Comparison of ENCODE assay signal across 32 mouse cellular contexts in the genomic region with DNA sequence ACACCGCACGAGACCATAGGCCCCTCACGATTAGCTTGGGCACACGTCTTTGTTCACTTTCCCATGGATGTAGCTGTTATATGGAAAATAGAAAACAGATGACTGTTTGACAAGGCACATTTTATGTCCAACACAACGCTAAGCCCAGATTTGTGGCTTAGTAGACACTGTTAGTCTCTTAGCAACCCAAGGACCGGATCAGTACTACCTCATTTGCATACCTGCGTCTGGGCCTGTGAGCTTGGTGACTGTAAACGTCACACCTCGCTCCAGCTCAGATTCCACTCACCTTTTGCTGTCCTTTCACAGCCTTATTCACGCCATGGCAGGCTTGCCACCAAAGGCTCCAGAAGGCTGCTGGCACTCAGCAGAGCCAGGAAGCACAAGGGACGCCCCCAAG. TPM values are rescaled to one million over a fixed set of nuclear protein-coding genes. Genes with fewer than 3 reads are reported as not detected.
DNase-seq lines count a peak whose midpoint lies in the region; ATAC-seq and TF ChIP-seq lines count a peak whose summit lies in the region.
"Had no signal": no experiment of that assay in that cellular context is flagged by ENCODE, and none has a peak within 500 bp of the region (broad histone marks: within the 10 kb centered on the region; RNA-seq: fewer than 3 reads in every experiment).

No protein-coding gene starts in this region.

- no peak for TF ChIP-seq POLR2A in CH12.LX (IDR thresholded peaks at IDR 0.05; ENCODE audit: low read depth, low read length)

- H3K4me3 ChIP-seq in intestine, postnatal 0 days (ENCODE audit: low read depth, low read length) = no peak overlapping the region
- no peak overlapping the region for H3K4me3 ChIP-seq in intestine, embryonic 15.5 days (replicated peaks)
- peak overlapping the region in 1 of 3 experiments; percentile 27 for H3K4me3 ChIP-seq in CH12.LX (replicated peaks in 1 of 3; ENCODE audit: low read depth in 2 of 3, low read length in 2 of 3, poor library complexity in 1 of 3)
- no peak overlapping the region for H3K4me3 ChIP-seq in embryonic facial prominence, embryonic 13.5 days
- no peak overlapping the region for H3K4me3 ChIP-seq in limb, embryonic 13.5 days
- H3K4me3 ChIP-seq: forebrain, embryonic 15.5 days; heart, adult 2 months; heart, embryonic 13.5 days; hindbrain, embryonic 12.5 days; left cerebral cortex, adult 2 months; liver, embryonic 12.5 days had no signal

- no peak for TF ChIP-seq RAD21 in CH12.LX (IDR thresholded peaks at IDR 0.05; ENCODE audit: low read depth, low read length)

- H3K9ac ChIP-seq in intestine, postnatal 0 days (ENCODE audit: low read depth, low read length) = no peak overlapping the region
- no peak overlapping the region for H3K9ac ChIP-seq in intestine, embryonic 15.5 days
- H3K9ac ChIP-seq in CH12.LX (ENCODE audit: insufficient read depth, low read depth) = peak overlapping the region; percentile 1; the same call in 1 of the 2 replicates
- no peak overlapping the region for H3K9ac ChIP-seq in embryonic facial prominence, embryonic 13.5 days
- no peak overlapping the region for H3K9ac ChIP-seq in limb, embryonic 13.5 days
- H3K9ac ChIP-seq: forebrain, embryonic 15.5 days; heart, embryonic 13.5 days; hindbrain, embryonic 12.5 days; liver, embryonic 12.5 days had no signal

- H3K27me3 ChIP-seq in intestine, postnatal 0 days (replicated peaks; ENCODE audit: control insufficient read depth, insufficient read depth, low read length) = no peaks in the 10 kb centered on the region
- no peaks in the 10 kb centered on the region for H3K27me3 ChIP-seq in intestine, embryonic 15.5 days (replicated peaks)
- H3K27me3 ChIP-seq in CH12.LX (replicated peaks) = no peaks in the 10 kb centered on the region
- H3K27me3 ChIP-seq in embryonic facial prominence, embryonic 13.5 days = no peaks in the 10 kb centered on the region
- H3K27me3 ChIP-seq in limb, embryonic 13.5 days = no peaks in the 10 kb centered on the region
- H3K27me3 ChIP-seq: forebrain, embryonic 15.5 days; heart, embryonic 13.5 days; hindbrain, embryonic 12.5 days; liver, embryonic 12.5 days had no signal

- no peak overlapping the region for H3K27ac ChIP-seq in intestine, postnatal 0 days (ENCODE audit: low read depth, low read length)
- H3K27ac ChIP-seq in intestine, embryonic 15.5 days = no peak overlapping the region
- H3K27ac ChIP-seq in CH12.LX (ENCODE audit: insufficient read depth, low read depth) = no peak overlapping the region
- H3K27ac ChIP-seq in embryonic facial prominence, embryonic 13.5 days = no peak overlapping the region
- peak overlapping the region; percentile 48; the same call in 1 of the 2 replicates for H3K27ac ChIP-seq in limb, embryonic 13.5 days
- H3K27ac ChIP-seq: forebrain, embryonic 15.5 days; heart, adult 2 months; heart, embryonic 13.5 days; hindbrain, embryonic 12.5 days; left cerebral cortex, adult 2 months; liver, embryonic 12.5 days had no signal

- peak; percentile 45 for ATAC-seq in intestine, postnatal 0 days
- ATAC-seq in intestine, embryonic 15.5 days = no peak
- no peak for ATAC-seq in embryonic facial prominence, embryonic 13.5 days (ENCODE audit: insufficient number of reproducible peaks, insufficient read depth, low FRiP score, low TSS enrichment, low read depth)
- ATAC-seq in limb, embryonic 13.5 days (ENCODE audit: low FRiP score, low read depth) = peak; percentile 51; the same call in 1 of the 2 replicates
- ATAC-seq: forebrain, embryonic 15.5 days; liver, embryonic 12.5 days had no signal

- 63% methylated on average over 11 of the region's 11 CpGs for WGBS in intestine, postnatal 0 days
- 68% methylated on average over 11 of the region's 11 CpGs for WGBS in intestine, embryonic 15.5 days
- 39% methylated on average over 11 of the region's 11 CpGs for WGBS in embryonic facial prominence, embryonic 13.5 days
- WGBS in limb, embryonic 13.5 days = 23% methylated on average over 11 of the region's 11 CpGs

- TF ChIP-seq CTCF in intestine, postnatal 0 days (IDR thresholded peaks at IDR 0.05; ENCODE audit: low read depth) = no peak
- TF ChIP-seq CTCF in CH12.LX (conservative IDR thresholded peaks at IDR 0.05 in 1 of 2, IDR thresholded peaks at IDR 0.05 in 1 of 2; ENCODE audit: low read depth in 2 of 2, low read length in 2 of 2) = no peak

- DNase-seq in CH12.LX (ENCODE audit: extremely low read depth) = peak; percentile 37
- no peak for DNase-seq in left cerebral cortex, adult 9 months (ENCODE audit: low spot score in 2 of 2)
- DNase-seq in frontal cortex, postnatal 14 days (ENCODE audit: low spot score in 2 of 2) = no peak
- no peak for DNase-seq in ovary, postnatal 14 days (ENCODE audit: low spot score)
- DNase-seq: adrenal gland, adult 2 months; cerebellum, adult 11-12 months; cerebellum, postnatal 10 days; gastrocnemius, postnatal 36 days; heart, adult 2 months; kidney, adult 18-20 months; kidney, postnatal 4 days; layer of hippocampus, adult 9-11 months; left cerebral cortex, postnatal 4 days; right cerebral cortex, postnatal 14 days; spleen, adult 18-20 months; thymus, adult 2 months had no signal

- in situ Hi-C loops in CH12.LX (cut with MboI; ENCODE audit: low pct_ligation_motif_present, low pct_unique_long_range_greater_than_20kb, low sequenced_read_pairs) = no loop called here

- no peaks in the 10 kb centered on the region for H3K9me3 ChIP-seq in intestine, postnatal 0 days (ENCODE audit: control insufficient read depth)
- no peaks in the 10 kb centered on the region for H3K9me3 ChIP-seq in intestine, embryonic 15.5 days
- no peaks in the 10 kb centered on the region for H3K9me3 ChIP-seq in CH12.LX (replicated peaks; ENCODE audit: low read length)
- H3K9me3 ChIP-seq in embryonic facial prominence, embryonic 13.5 days = no peaks in the 10 kb centered on the region
- no peaks in the 10 kb centered on the region; the same call in 1 of the 2 replicates for H3K9me3 ChIP-seq in limb, embryonic 13.5 days
- H3K9me3 ChIP-seq: forebrain, embryonic 15.5 days; hindbrain, embryonic 12.5 days; liver, embryonic 12.5 days had no signal

- no peaks in the 10 kb centered on the region for H3K36me3 ChIP-seq in intestine, postnatal 0 days (ENCODE audit: control insufficient read depth, insufficient read depth)
- no peaks in the 10 kb centered on the region for H3K36me3 ChIP-seq in intestine, embryonic 15.5 days
- no peaks in the 10 kb centered on the region for H3K36me3 ChIP-seq in CH12.LX (replicated peaks in 1 of 2; ENCODE audit: control insufficient read depth in 1 of 2, insufficient read depth in 1 of 2, low read length in 1 of 2)
- H3K36me3 ChIP-seq in embryonic facial prominence, embryonic 13.5 days = no peaks in the 10 kb centered on the region
- H3K36me3 ChIP-seq in limb, embryonic 13.5 days = no peaks in the 10 kb centered on the region
- H3K36me3 ChIP-seq: forebrain, embryonic 15.5 days; heart, embryonic 13.5 days; hindbrain, embryonic 12.5 days; liver, embryonic 12.5 days had no signal

- H3K4me2 ChIP-seq in intestine, postnatal 0 days (replicated peaks; ENCODE audit: low read depth) = peak overlapping the region; percentile 41; the same call in 1 of the 2 replicates
- no peak overlapping the region for H3K4me2 ChIP-seq in intestine, embryonic 15.5 days (replicated peaks)
- H3K4me2 ChIP-seq in CH12.LX (ENCODE audit: insufficient read depth, low read depth, poor library complexity, severe bottlenecking) = peak overlapping the region; percentile 90
- H3K4me2 ChIP-seq in embryonic facial prominence, embryonic 13.5 days = peak overlapping the region; percentile 21; the same call in 1 of the 2 replicates
- H3K4me2 ChIP-seq in limb, embryonic 13.5 days (replicated peaks) = peak overlapping the region; percentile 20
- H3K4me2 ChIP-seq: forebrain, embryonic 15.5 days; heart, embryonic 13.5 days; hindbrain, embryonic 12.5 days; liver, embryonic 12.5 days; midbrain, embryonic 11.5 days had no signal

- no peaks in the 10 kb centered on the region for H3K79me2 ChIP-seq in CH12.LX (replicated peaks; ENCODE audit: control insufficient read depth, extremely low read depth, insufficient read depth, poor library complexity, severe bottlenecking)

- 0 out of 2 replicates have a peak, but pooled peaks cover 4% of the 10 kb centered on the region for H3K4me1 ChIP-seq in intestine, postnatal 0 days (replicated peaks; ENCODE audit: control insufficient read depth, insufficient read depth, low read length)
- peaks cover 8% of the 10 kb centered on the region for H3K4me1 ChIP-seq in intestine, embryonic 15.5 days (replicated peaks)
- H3K4me1 ChIP-seq in CH12.LX (ENCODE audit: control insufficient read depth in 1 of 2, insufficient read depth in 2 of 2) = peaks cover 0 to 11% of the 10 kb centered on the region in 2 experiments; a peak in 3 of 4 replicates
- H3K4me1 ChIP-seq in embryonic facial prominence, embryonic 13.5 days = peaks cover 22% of the 10 kb centered on the region
- H3K4me1 ChIP-seq in limb, embryonic 13.5 days = peaks cover 17% of the 10 kb centered on the region
- H3K4me1 ChIP-seq: forebrain, embryonic 15.5 days; hindbrain, embryonic 12.5 days had no signal

- no peak for TF ChIP-seq EP300 in CH12.LX (IDR thresholded peaks at IDR 0.05; ENCODE audit: low read length)

- dilution Hi-C loops in CH12.LX (cut with MboI; ENCODE audit: extremely low pct_ligation_motif_present, extremely low pct_unique_long_range_greater_than_20kb, low sequenced_read_pairs) = no loop called here

RNA-seq across cellular contexts. Expression of gene Hist1h2ba, which starts 3.1 kb away (rescaled TPM):
- not detected in 2 replicates for polyA plus RNA-seq in intestine, postnatal 0 days (2015; fragmentation: Nextera tagmentation; extraction: Ambion mirVana)
- polyA plus RNA-seq in intestine, embryonic 15.5 days (2015; fragmentation: Nextera tagmentation; extraction: Ambion mirVana) = not detected in 2 replicates
- total RNA-seq in CH12.LX (2012; rRNA removed) (not detected in 2 replicates), CH12.LX (2014; rRNA removed) (not detected in 2 replicates)
- polyA plus RNA-seq in CH12.LX (2012; ENCODE audit: insufficient read length, low read depth) = not detected in 2 replicates
- not detected in 2 replicates for polyA plus RNA-seq in embryonic facial prominence, embryonic 13.5 days (2015; fragmentation: Nextera tagmentation; extraction: Ambion mirVana)
- polyA plus RNA-seq in limb, embryonic 13.5 days (2015; fragmentation: Nextera tagmentation; extraction: Ambion mirVana) = not detected in 2 replicates
- total RNA-seq: adrenal gland, adult 2 months; adrenal gland, postnatal 4 days; gastrocnemius, postnatal 36 days; heart, adult 2 months; heart, postnatal 25 days; left cerebral cortex, adult 2 months; left cerebral cortex, postnatal 4 days; midbrain, postnatal 0 days had no signal
- polyA plus RNA-seq: adrenal gland, adult 2 months; forebrain, embryonic 15.5 days; heart, adult 2 months; heart, embryonic 13.5 days; hindbrain, embryonic 12.5 days; kidney, embryonic 16.5 days; liver, embryonic 12.5 days; midbrain, embryonic 11.5 days; midbrain, postnatal 0 days; neural tube, embryonic 14.5 days; thymus, adult 2 months had no signal

RNA-seq across cellular contexts. Expression of gene Hist1h2aa, which starts 3.4 kb away (rescaled TPM):
- not detected in 2 replicates for polyA plus RNA-seq in intestine, postnatal 0 days (2015; fragmentation: Nextera tagmentation; extraction: Ambion mirVana)
- polyA plus RNA-seq in intestine, embryonic 15.5 days (2015; fragmentation: Nextera tagmentation; extraction: Ambion mirVana) = not detected in 2 replicates
- total RNA-seq in CH12.LX (2012; rRNA removed) (not detected in 2 replicates), CH12.LX (2014; rRNA removed) (not detected in 2 replicates)
- not detected in 2 replicates for polyA plus RNA-seq in CH12.LX (2012; ENCODE audit: insufficient read length, low read depth)
- polyA plus RNA-seq in embryonic facial prominence, embryonic 13.5 days (2015; fragmentation: Nextera tagmentation; extraction: Ambion mirVana) = not detected in 2 replicates
- polyA plus RNA-seq in limb, embryonic 13.5 days (2015; fragmentation: Nextera tagmentation; extraction: Ambion mirVana) = not detected in 2 replicates
- total RNA-seq: adrenal gland, adult 2 months; adrenal gland, postnatal 4 days; gastrocnemius, postnatal 36 days; heart, adult 2 months; heart, postnatal 25 days; left cerebral cortex, adult 2 months; left cerebral cortex, postnatal 4 days; midbrain, postnatal 0 days had no signal
- polyA plus RNA-seq: adrenal gland, adult 2 months; forebrain, embryonic 15.5 days; heart, adult 2 months; heart, embryonic 13.5 days; hindbrain, embryonic 12.5 days; kidney, embryonic 16.5 days; liver, embryonic 12.5 days; midbrain, embryonic 11.5 days; midbrain, postnatal 0 days; neural tube, embryonic 14.5 days; thymus, adult 2 months had no signal

RNA-seq across cellular contexts. Expression of gene Slc17a4, which starts 16.1 kb away (rescaled TPM):
- 31.3 and 39.0 TPM in 2 replicates for polyA plus RNA-seq in intestine, postnatal 0 days (2015; fragmentation: Nextera tagmentation; extraction: Ambion mirVana)
- polyA plus RNA-seq in intestine, embryonic 15.5 days (2015; fragmentation: Nextera tagmentation; extraction: Ambion mirVana) = 17.0 and 19.6 TPM in 2 replicates
- total RNA-seq in CH12.LX (2012; rRNA removed) (0.08 TPM in 1 of 2 replicates, not detected in the other), CH12.LX (2014; rRNA removed) (0.23 and 0.35 TPM in 2 replicates)
- polyA plus RNA-seq in CH12.LX (2012; ENCODE audit: insufficient read length, low read depth) = 0.26 and 0.37 TPM in 2 replicates
- polyA plus RNA-seq in embryonic facial prominence, embryonic 13.5 days (2015; fragmentation: Nextera tagmentation; extraction: Ambion mirVana) = not detected in 2 replicates
- polyA plus RNA-seq in limb, embryonic 13.5 days (2015; fragmentation: Nextera tagmentation; extraction: Ambion mirVana) = 0.06 TPM in 1 of 2 replicates, not detected in the other
- total RNA-seq: ES-E14; gastrocnemius, postnatal 36 days; heart, adult 2 months; heart, postnatal 25 days; left cerebral cortex, adult 2 months; left cerebral cortex, postnatal 4 days; midbrain, postnatal 0 days had no signal
- polyA plus RNA-seq: forebrain, embryonic 15.5 days; heart, adult 2 months; heart, embryonic 13.5 days; liver, embryonic 12.5 days; midbrain, embryonic 11.5 days; midbrain, postnatal 0 days had no signal

Comparison
In these comparisons a context has a peak if more than half of its experiments do, and no peak if none do; other contexts are left out.
1. ATAC-seq: peak in intestine, postnatal 0 days (single experiment) and limb, embryonic 13.5 days (single experiment); none in intestine, embryonic 15.5 days (single experiment) and embryonic facial prominence, embryonic 13.5 days (single experiment).
2. RNA of gene Slc17a4, which starts 16.1 kb away (polyA plus RNA-seq): 31.3 to 39.0 TPM in intestine, postnatal 0 days and 17.0 to 19.6 TPM in intestine, embryonic 15.5 days; 0.26 to 0.37 TPM in CH12.LX, not detected in embryonic facial prominence, embryonic 13.5 days and 0.06 TPM in limb, embryonic 13.5 days; every median in the first group is over 10 times any median in the second.